Mouse (Mus musculus): ENCODE data around the gene Arl15. TPM values are rescaled to one million over a fixed set of nuclear protein-coding genes. Genes with fewer than 3 reads are reported as not detected.

The Arl15 gene
- polyA plus RNA-seq, 1 experiment from 2014 or later: 18.2 TPM

DNA sequence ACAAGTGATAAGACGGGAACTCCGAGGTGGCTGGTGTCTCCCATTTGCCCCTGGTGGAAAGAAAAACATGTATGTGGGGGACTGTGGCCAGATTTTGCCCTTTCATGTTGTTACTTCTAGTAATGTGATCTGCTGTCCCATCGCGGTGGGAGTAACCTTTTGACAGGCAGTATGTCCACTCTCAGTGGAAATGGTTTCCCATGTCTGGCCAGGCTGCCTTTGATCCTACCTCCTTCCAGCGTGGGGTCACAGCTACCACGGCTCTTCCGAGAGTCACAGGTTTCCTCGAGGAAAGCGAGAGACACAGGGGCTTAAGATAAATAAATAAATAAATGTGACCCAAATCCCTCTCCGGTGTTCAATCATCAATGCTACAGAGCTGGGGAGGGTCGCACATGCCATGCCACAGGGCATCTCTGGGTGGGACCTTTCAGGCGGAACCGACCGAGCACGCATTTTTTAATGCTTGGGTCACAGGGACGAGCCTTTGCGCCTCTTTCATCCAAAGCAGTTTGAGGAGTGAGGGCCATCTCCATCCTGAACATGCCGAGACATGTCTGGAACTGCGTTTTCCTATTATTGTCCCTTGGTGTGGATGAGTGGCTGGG is 86.4 kb downstream of the Arl15 start:
- Histone ChIP-seq H3K9ac (ENCODE audit: low read depth, low read length) (no peak overlapping the region), H3K4me3 (ENCODE audit: low read length) (peak overlapping the region; percentile 16; the same call in 1 of the 2 replicates)

DNA sequence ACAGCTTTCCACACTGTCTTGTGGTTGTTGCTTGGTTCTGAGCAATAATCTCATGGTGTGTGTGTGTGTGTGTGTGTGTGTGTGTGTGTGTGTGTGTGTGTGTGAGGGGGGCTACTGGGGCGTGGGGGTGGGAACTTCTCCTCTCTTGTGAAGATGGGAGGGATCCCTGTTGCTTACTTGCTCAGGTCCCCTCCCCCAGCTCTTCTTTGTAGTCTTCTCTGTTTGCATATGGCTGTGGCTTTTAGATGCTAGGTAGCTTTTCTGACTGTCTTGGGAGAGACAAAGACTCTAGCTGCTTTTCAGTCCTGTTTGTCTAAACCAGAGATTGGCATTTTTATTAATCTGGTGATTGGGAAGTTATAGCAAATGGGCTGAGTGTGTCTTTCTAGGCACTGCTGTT is 88.7 kb downstream of the Arl15 start:
- H3K27me3 ChIP-seq (ENCODE audit: control insufficient read depth, insufficient read depth, low read length): no peaks in the 10 kb centered on the region
- H3K9ac ChIP-seq (ENCODE audit: low read depth, low read length): no peak overlapping the region
- H3K4me2 ChIP-seq (replicated peaks; ENCODE audit: low read depth, low read length): no peak overlapping the region
- no peak for ATAC-seq (ENCODE audit: low FRiP score, low TSS enrichment)
- H3K36me3 ChIP-seq (ENCODE audit: control insufficient read depth, insufficient read depth, low read length): no peaks in the 10 kb centered on the region
- no peak overlapping the region for H3K4me3 ChIP-seq (ENCODE audit: low read length)
- peaks cover 28% of the 10 kb centered on the region for H3K4me1 ChIP-seq (ENCODE audit: control insufficient read depth, insufficient read depth, low read length)
- H3K27ac ChIP-seq (ENCODE audit: low read depth, low read length): no peak overlapping the region
- WGBS: no CpG with 5 or more reads among the region's 1 CpGs
- no peaks in the 10 kb centered on the region for H3K9me3 ChIP-seq (ENCODE audit: control insufficient read depth, low read length)

More for the DNA sequence above, 86.4 kb downstream of the Arl15 start:
- Histone ChIP-seq H3K27ac (ENCODE audit: low read depth, low read length) (no peak overlapping the region), H3K4me2 (replicated peaks; ENCODE audit: low read depth, low read length) (peak overlapping the region; percentile 42), H3K27me3 (ENCODE audit: control insufficient read depth, insufficient read depth, low read length) (no peaks in the 10 kb centered on the region), H3K4me1 (ENCODE audit: control insufficient read depth, insufficient read depth, low read length) (peaks cover 28% of the 10 kb centered on the region), H3K9me3 (ENCODE audit: control insufficient read depth, low read length) (no peaks in the 10 kb centered on the region), H3K36me3 (ENCODE audit: control insufficient read depth, insufficient read depth, low read length) (no peaks in the 10 kb centered on the region)
- ATAC-seq (ENCODE audit: low FRiP score, low TSS enrichment): peak; percentile 64
- 10% methylated on average over 19 of the region's 19 CpGs for WGBS

DNA sequence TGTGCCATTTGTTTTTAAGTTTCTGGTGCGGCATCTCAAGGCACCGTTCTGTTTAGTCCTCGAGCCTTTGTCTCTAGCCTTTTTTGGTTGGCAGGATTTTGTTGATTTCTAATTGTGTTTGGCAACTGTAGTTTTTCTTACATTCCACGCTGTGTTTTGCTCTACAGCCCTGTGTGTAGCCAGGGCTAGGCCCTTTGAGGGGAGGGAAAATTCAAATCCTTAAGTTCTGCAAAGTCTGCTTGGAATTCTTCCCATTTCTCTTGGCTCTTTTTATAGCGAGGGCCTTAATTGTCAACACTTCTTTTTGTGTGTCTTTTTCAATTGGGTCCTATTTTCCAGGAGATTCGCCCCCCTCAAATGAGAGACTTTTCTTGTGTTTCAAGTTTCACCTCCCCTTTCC is 92.8 kb downstream of the Arl15 start:
- ATAC-seq (ENCODE audit: low FRiP score, low TSS enrichment): no peak
- WGBS: 82% methylated on average over 6 of the region's 6 CpGs
- no peaks in the 10 kb centered on the region for H3K36me3 ChIP-seq (ENCODE audit: control insufficient read depth, insufficient read depth, low read length)
- no peaks in the 10 kb centered on the region for H3K9me3 ChIP-seq (ENCODE audit: control insufficient read depth, low read length)
- no peak overlapping the region for H3K9ac ChIP-seq (ENCODE audit: low read depth, low read length)
- H3K27ac ChIP-seq (ENCODE audit: low read depth, low read length): no peak overlapping the region
- H3K4me1 ChIP-seq (ENCODE audit: control insufficient read depth, insufficient read depth, low read length): 0 out of 2 replicates have a peak, but pooled peaks cover 5% of the 10 kb centered on the region
- H3K27me3 ChIP-seq (ENCODE audit: control insufficient read depth, insufficient read depth, low read length): no peaks in the 10 kb centered on the region
- H3K4me3 ChIP-seq (ENCODE audit: low read length): no peak overlapping the region
- no peak overlapping the region for H3K4me2 ChIP-seq (replicated peaks; ENCODE audit: low read depth, low read length)

DNA sequence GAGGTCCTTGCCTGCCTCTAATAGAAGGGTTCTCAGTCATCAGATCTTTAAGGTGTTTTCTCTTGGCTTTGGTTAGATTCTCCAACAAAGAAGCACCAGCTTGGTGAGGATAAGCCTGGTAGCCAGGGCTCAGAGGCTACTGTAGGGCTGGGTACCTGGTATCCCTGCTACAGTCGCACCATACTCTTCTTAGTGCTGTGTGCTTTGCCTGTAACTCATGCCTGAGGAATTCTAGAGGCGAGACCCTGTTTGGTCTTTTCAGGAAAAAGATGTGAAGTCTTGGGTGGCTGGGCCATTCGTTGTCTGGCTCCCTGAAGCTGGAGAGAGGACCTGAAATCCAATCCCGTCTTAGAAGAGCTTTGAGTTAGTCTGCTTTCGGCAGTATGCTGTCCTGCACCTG is 93.8 kb downstream of the Arl15 start:
- no peaks in the 10 kb centered on the region for H3K9me3 ChIP-seq (ENCODE audit: control insufficient read depth, low read length)
- H3K27ac ChIP-seq (ENCODE audit: low read depth, low read length): no peak overlapping the region
- 42% methylated on average over 5 of the region's 5 CpGs for WGBS
- no peak overlapping the region for H3K4me3 ChIP-seq (ENCODE audit: low read length)
- no peaks in the 10 kb centered on the region for H3K36me3 ChIP-seq (ENCODE audit: control insufficient read depth, insufficient read depth, low read length)
- no peak overlapping the region for H3K9ac ChIP-seq (ENCODE audit: low read depth, low read length)
- no peak overlapping the region for H3K4me2 ChIP-seq (replicated peaks; ENCODE audit: low read depth, low read length)
- no peaks in the 10 kb centered on the region for H3K4me1 ChIP-seq (ENCODE audit: control insufficient read depth, insufficient read depth, low read length)
- no peaks in the 10 kb centered on the region for H3K27me3 ChIP-seq (ENCODE audit: control insufficient read depth, insufficient read depth, low read length)
- no peak for ATAC-seq (ENCODE audit: low FRiP score, low TSS enrichment)

DNA sequence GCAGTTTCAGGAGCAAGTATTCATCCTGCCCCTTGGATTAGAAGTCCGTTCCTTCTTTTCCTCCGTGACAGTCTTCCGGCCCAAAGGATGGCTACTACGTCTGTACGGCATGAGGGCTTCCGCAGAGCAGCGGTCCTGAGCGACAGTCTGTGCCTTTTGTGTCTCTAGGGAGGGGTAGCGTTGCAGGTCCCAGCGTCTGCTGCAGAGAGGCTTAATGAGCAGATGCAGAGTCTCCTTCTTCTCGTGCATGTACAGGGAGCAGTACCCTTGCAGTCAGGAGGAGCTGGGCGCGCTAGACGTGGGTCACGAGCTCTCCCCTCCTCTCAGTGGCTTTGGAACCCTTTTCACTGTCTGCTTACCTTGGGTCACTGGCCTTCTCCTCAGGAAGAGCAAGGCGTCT is 94.4 kb downstream of the Arl15 start:
- Histone ChIP-seq H3K27ac (ENCODE audit: low read depth, low read length) (no peak overlapping the region), H3K4me3 (ENCODE audit: low read length) (no peak overlapping the region), H3K9me3 (ENCODE audit: control insufficient read depth, low read length) (no peaks in the 10 kb centered on the region), H3K4me2 (replicated peaks; ENCODE audit: low read depth, low read length) (no peak overlapping the region; the same call in 1 of the 2 replicates), H3K4me1 (ENCODE audit: control insufficient read depth, insufficient read depth, low read length) (no peaks in the 10 kb centered on the region), H3K36me3 (ENCODE audit: control insufficient read depth, insufficient read depth, low read length) (no peaks in the 10 kb centered on the region), H3K9ac (ENCODE audit: low read depth, low read length) (no peak overlapping the region), H3K27me3 (ENCODE audit: control insufficient read depth, insufficient read depth, low read length) (no peaks in the 10 kb centered on the region)
- 50% methylated on average over 16 of the region's 16 CpGs for WGBS
- peak; percentile 53; the same call in 1 of the 2 replicates for ATAC-seq (ENCODE audit: low FRiP score, low TSS enrichment)

GRCm38 (mm10) chr13:113889140-113890055 is 95.1 kb downstream of the Arl15 start:
- no peak overlapping the region for H3K27ac ChIP-seq (ENCODE audit: low read depth, low read length)
- WGBS: 67% methylated on average over 24 of the region's 24 CpGs
- H3K4me2 ChIP-seq (replicated peaks; ENCODE audit: low read depth, low read length): no peak overlapping the region; the same call in 1 of the 2 replicates
- no peaks in the 10 kb centered on the region for H3K4me1 ChIP-seq (ENCODE audit: control insufficient read depth, insufficient read depth, low read length)
- no peaks in the 10 kb centered on the region for H3K27me3 ChIP-seq (ENCODE audit: control insufficient read depth, insufficient read depth, low read length)
- H3K9me3 ChIP-seq (ENCODE audit: control insufficient read depth, low read length): no peaks in the 10 kb centered on the region
- H3K4me3 ChIP-seq (ENCODE audit: low read length): no peak overlapping the region
- peak; percentile 25; the same call in 1 of the 2 replicates for ATAC-seq (ENCODE audit: low FRiP score, low TSS enrichment)
- no peaks in the 10 kb centered on the region for H3K36me3 ChIP-seq (ENCODE audit: control insufficient read depth, insufficient read depth, low read length)
- H3K9ac ChIP-seq (ENCODE audit: low read depth, low read length): no peak overlapping the region

- no peak overlapping the region for H3K27ac ChIP-seq (ENCODE audit: low read depth, low read length)
- no peak overlapping the region for H3K9ac ChIP-seq (ENCODE audit: low read depth, low read length)
- WGBS: 87% methylated on average over 10 of the region's 10 CpGs
- H3K4me1 ChIP-seq (ENCODE audit: control insufficient read depth, insufficient read depth, low read length): no peaks in the 10 kb centered on the region
- H3K27me3 ChIP-seq (ENCODE audit: control insufficient read depth, insufficient read depth, low read length): no peaks in the 10 kb centered on the region
- no peaks in the 10 kb centered on the region for H3K36me3 ChIP-seq (ENCODE audit: control insufficient read depth, insufficient read depth, low read length)
- H3K4me2 ChIP-seq (replicated peaks; ENCODE audit: low read depth, low read length): no peak overlapping the region
- H3K9me3 ChIP-seq (ENCODE audit: control insufficient read depth, low read length): no peaks in the 10 kb centered on the region
- ATAC-seq (ENCODE audit: low FRiP score, low TSS enrichment): no peak
- no peak overlapping the region for H3K4me3 ChIP-seq (ENCODE audit: low read length)
Observed at GRCm38 (mm10) chr13:113896684-113897083, 102.4 kb downstream of the Arl15 start.

- Histone ChIP-seq H3K9ac (ENCODE audit: low read depth, low read length) (no peak overlapping the region), H3K9me3 (ENCODE audit: control insufficient read depth, low read length) (no peaks in the 10 kb centered on the region), H3K4me1 (ENCODE audit: control insufficient read depth, insufficient read depth, low read length) (no peaks in the 10 kb centered on the region), H3K27me3 (ENCODE audit: control insufficient read depth, insufficient read depth, low read length) (no peaks in the 10 kb centered on the region), H3K36me3 (ENCODE audit: control insufficient read depth, insufficient read depth, low read length) (no peaks in the 10 kb centered on the region), H3K27ac (ENCODE audit: low read depth, low read length) (no peak overlapping the region), H3K4me3 (ENCODE audit: low read length) (no peak overlapping the region), H3K4me2 (replicated peaks; ENCODE audit: low read depth, low read length) (no peak overlapping the region)
- WGBS: 72% methylated on average over 3 of the region's 3 CpGs
- ATAC-seq (ENCODE audit: low FRiP score, low TSS enrichment): no peak
Observed at GRCm38 (mm10) chr13:113897498-113897897, 103.2 kb downstream of the Arl15 start.

DNA sequence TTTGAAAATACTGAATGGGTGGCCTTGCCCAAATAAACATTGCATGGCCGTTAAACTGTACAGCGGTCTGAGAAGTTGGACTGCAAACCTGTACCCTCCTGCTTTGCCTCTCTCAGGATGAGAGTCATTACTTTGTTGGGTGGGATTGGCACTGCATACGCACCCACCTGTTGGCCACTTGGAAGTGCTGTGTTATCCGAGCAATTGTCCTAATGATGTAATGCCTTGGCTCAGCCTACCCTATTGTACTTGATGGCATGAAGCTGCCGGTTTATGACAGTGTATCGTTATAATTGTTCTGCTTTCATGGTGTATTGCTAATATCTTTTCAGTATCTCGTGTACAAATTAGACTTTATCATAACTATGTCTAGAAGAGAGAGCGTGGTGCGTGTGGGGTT is 103.6 kb downstream of the Arl15 start:
- H3K9ac ChIP-seq (ENCODE audit: low read depth, low read length): no peak overlapping the region
- WGBS: 84% methylated on average over 9 of the region's 9 CpGs
- no peaks in the 10 kb centered on the region for H3K4me1 ChIP-seq (ENCODE audit: control insufficient read depth, insufficient read depth, low read length)
- H3K27me3 ChIP-seq (ENCODE audit: control insufficient read depth, insufficient read depth, low read length): no peaks in the 10 kb centered on the region
- no peaks in the 10 kb centered on the region for H3K36me3 ChIP-seq (ENCODE audit: control insufficient read depth, insufficient read depth, low read length)
- no peak overlapping the region for H3K4me2 ChIP-seq (replicated peaks; ENCODE audit: low read depth, low read length)
- no peak for ATAC-seq (ENCODE audit: low FRiP score, low TSS enrichment)
- no peak overlapping the region for H3K4me3 ChIP-seq (ENCODE audit: low read length)
- H3K9me3 ChIP-seq (ENCODE audit: control insufficient read depth, low read length): no peaks in the 10 kb centered on the region
- no peak overlapping the region for H3K27ac ChIP-seq (ENCODE audit: low read depth, low read length)
